Mouse (Mus musculus) C2C12 (cell line): ENCODE data around the gene Caprin2. TPM values are rescaled to one million over a fixed set of nuclear protein-coding genes. Genes with fewer than 3 reads are reported as not detected.

Source experiments
- H3K27me3 ChIP-seq: one replicate; pipeline ENCODE4 v1.6.1; 2011; ENCODE audit not compliant: control insufficient read depth, insufficient read depth, insufficient read length
- H3K36me3 ChIP-seq: one replicate; pipeline ENCODE4 v1.6.1; 2011; ENCODE audit not compliant: control insufficient read depth, insufficient read depth
- H3K4me3 ChIP-seq: one replicate; pipeline ENCODE4 v1.5.1; 2011; ENCODE audit warnings: mild to moderate bottlenecking, control low read depth; ENCODE audit not compliant: poor library complexity, insufficient read depth, severe bottlenecking
- H3K79me2 ChIP-seq: one replicate; pipeline ENCODE4 v1.6.1; 2011; ENCODE audit not compliant: control insufficient read depth, insufficient read depth
- H3K79me3 ChIP-seq: one replicate; pipeline ENCODE4 v1.6.1; 2011; ENCODE audit warnings: low read depth, control low read depth
- H3ac ChIP-seq: one replicate; pipeline ENCODE3; 2011; ENCODE audit warnings: low read depth; ENCODE audit not compliant: control insufficient read depth, insufficient read length
- CEBPB ChIP-seq: IDR thresholded peaks from one replicate; pipeline ENCODE4 v1.6.1; 2011; ENCODE audit warnings: low read depth, mild to moderate bottlenecking, control low read depth, moderate library complexity
- CTCF ChIP-seq: IDR thresholded peaks from one replicate; pipeline ENCODE4 v1.5.1; 2011; ENCODE audit not compliant: control insufficient read depth, insufficient read depth, insufficient read length
- FOSL1 ChIP-seq: IDR thresholded peaks from one replicate; pipeline ENCODE4 v1.8.0; 2011; ENCODE audit warnings: mild to moderate bottlenecking, low read length; ENCODE audit not compliant: poor library complexity, insufficient read depth, severe bottlenecking
- MAX ChIP-seq: IDR thresholded peaks from one replicate; pipeline ENCODE4 v1.6.1; 2011; ENCODE audit warnings: mild to moderate bottlenecking, control low read depth
- MYOD1 ChIP-seq: IDR thresholded peaks from one replicate; pipeline ENCODE4 v1.6.1; 2011; ENCODE audit warnings: low read depth; ENCODE audit not compliant: control insufficient read depth, insufficient read length
- MYOG ChIP-seq: IDR thresholded peaks from one replicate; pipeline ENCODE4 v1.6.1; 2011; ENCODE audit not compliant: control insufficient read depth, insufficient read length; ENCODE audit errors: extremely low read depth
- USF1 ChIP-seq: IDR thresholded peaks from one replicate; pipeline ENCODE4 v1.6.1; 2011; ENCODE audit warnings: low read depth, mild to moderate bottlenecking, control low read depth, moderate library complexity
- polyA plus RNA-seq: library from polyadenylated mRNA; unstranded; fragments of >200 nt; fragmentation: generic; extraction: Trizol; gene quantifications from one replicate; pipeline ENCODE4 v1.2.1, GENCODE M21; 2012; ENCODE audit warnings: missing spikeins

The Caprin2 gene
- polyA plus RNA-seq, 1 experiment: 1.8 TPM

GRCm38 (mm10) chr6:148873911-148874310 is 22.1 kb downstream of the Caprin2 start:
- TF ChIP-seq FOSL1 (no peak), MYOD1 (no peak), MYOG (no peak), CEBPB (no peak), CTCF (no peak), USF1 (no peak), MAX (no peak)
- Histone ChIP-seq H3K36me3 (no peaks in the 10 kb centered on the region), H3K27me3 (no peaks in the 10 kb centered on the region), H3K4me3 (no peak overlapping the region), H3K79me2 (no peaks in the 10 kb centered on the region), H3K79me3 (no peaks in the 10 kb centered on the region), H3ac (no peak overlapping the region)

GRCm38 (mm10) chr6:148845629-148846028 is 50.4 kb downstream of the Caprin2 start:
- H3K79me2 ChIP-seq: no peaks in the 10 kb centered on the region
- H3K36me3 ChIP-seq: no peaks in the 10 kb centered on the region
- no peaks in the 10 kb centered on the region for H3K79me3 ChIP-seq
- H3K4me3 ChIP-seq: no peak overlapping the region
- TF ChIP-seq MYOG (no peak), CEBPB (no peak), CTCF (no peak), FOSL1 (no peak), MAX (no peak), USF1 (no peak)
- no peak overlapping the region for H3ac ChIP-seq
- no peaks in the 10 kb centered on the region for H3K27me3 ChIP-seq

GRCm38 (mm10) chr6:148841760-148842159 is 54.3 kb downstream of the Caprin2 start:
- Histone ChIP-seq H3K4me3 (no peak overlapping the region), H3K79me2 (no peaks in the 10 kb centered on the region), H3K27me3 (no peaks in the 10 kb centered on the region), H3K79me3 (no peaks in the 10 kb centered on the region), H3ac (no peak overlapping the region), H3K36me3 (no peaks in the 10 kb centered on the region)
- TF ChIP-seq MAX: no peak
- TF ChIP-seq FOSL1: no peak
- no peak for TF ChIP-seq MYOG
- TF ChIP-seq CEBPB: no peak
- no peak for TF ChIP-seq MYOD1
- no peak for TF ChIP-seq CTCF

GRCm38 (mm10) chr6:148838460-148838859 is 57.6 kb downstream of the Caprin2 start:
- H3ac ChIP-seq: no peak overlapping the region
- no peaks in the 10 kb centered on the region for H3K79me3 ChIP-seq
- H3K79me2 ChIP-seq: no peaks in the 10 kb centered on the region
- no peak overlapping the region for H3K4me3 ChIP-seq
- no peaks in the 10 kb centered on the region for H3K36me3 ChIP-seq
- H3K27me3 ChIP-seq: no peaks in the 10 kb centered on the region
- no peak for TF ChIP-seq CTCF
- TF ChIP-seq MAX: no peak
- no peak for TF ChIP-seq MYOG
- no peak for TF ChIP-seq FOSL1
- TF ChIP-seq USF1: no peak
- no peak for TF ChIP-seq MYOD1
- no peak for TF ChIP-seq CEBPB

GRCm38 (mm10) chr6:148831728-148832121 is 64.3 kb downstream of the Caprin2 start:
- H3K4me3 ChIP-seq: peak overlapping the region; percentile 80
- H3K79me3 ChIP-seq: peaks cover 30% of the 10 kb centered on the region
- H3K79me2 ChIP-seq: peaks cover 58% of the 10 kb centered on the region
- H3K36me3 ChIP-seq: no peaks in the 10 kb centered on the region
- TF ChIP-seq MYOG (no peak), MAX (no peak), FOSL1 (no peak), CTCF (no peak), MYOD1 (no peak), USF1 (no peak), CEBPB (no peak)
- peak overlapping the region; percentile 58 for H3ac ChIP-seq
- H3K27me3 ChIP-seq: no peaks in the 10 kb centered on the region

GRCm38 (mm10) chr6:148830748-148831727 is 65.0 kb downstream of the Caprin2 start, which contains the start of gene Ipo8:
Gene Ipo8 (minus strand): TSS chr6:148831467.
- Histone ChIP-seq H3K27me3 (no peaks in the 10 kb centered on the region), H3K4me3 (peak within 1 kb of the TSS; percentile 80), H3ac (peak within 1 kb of the TSS; percentile 77), H3K79me3 (peaks cover 33% of the 10 kb centered on the region), H3K36me3 (no peaks in the 10 kb centered on the region), H3K79me2 (peaks cover 63% of the 10 kb centered on the region)
- no peak for TF ChIP-seq MYOG
- peak; percentile 73 for TF ChIP-seq MAX
